Mouse (Mus musculus): ENCODE data around the gene Ubac2. TPM values are rescaled to one million over a fixed set of nuclear protein-coding genes. Genes with fewer than 3 reads are reported as not detected.

Ubac2 gene
- polyA plus RNA-seq, 1 experiment from 2014 or later = 53.8 TPM

DNA sequence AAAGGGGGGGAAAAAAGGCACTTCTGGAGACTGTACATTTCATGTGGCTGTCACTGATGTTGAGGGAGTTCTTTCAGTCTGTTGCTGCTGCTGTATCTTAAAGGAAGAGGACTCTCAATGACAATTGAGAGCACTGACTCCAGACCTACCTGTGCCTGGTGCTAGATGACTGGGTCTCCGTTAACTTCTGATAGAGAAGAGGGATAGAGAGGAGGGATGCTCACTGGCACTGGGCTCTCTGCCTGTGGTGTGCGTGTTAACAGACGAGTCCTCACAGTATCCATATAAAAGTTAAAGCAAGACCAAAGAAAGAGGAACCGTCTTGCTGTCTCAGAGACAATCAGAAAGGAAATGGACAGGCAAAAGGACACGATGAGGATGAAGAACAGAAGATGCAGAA lies 77.9 kb downstream of the Ubac2 start:
- 86% methylated on average over 5 of the region's 5 CpGs for WGBS
- Histone ChIP-seq H3K9ac (ENCODE audit: low read length) (no peak overlapping the region), H3K9me3 (replicated peaks; ENCODE audit: control insufficient read depth, low read length) (no peaks in the 10 kb centered on the region; the same call in 1 of the 2 replicates), H3K36me3 (ENCODE audit: control insufficient read depth, insufficient read depth) (no peaks in the 10 kb centered on the region; the same call in 1 of the 2 replicates), H3K27ac (ENCODE audit: low read length) (no peak overlapping the region), H3K4me2 (ENCODE audit: low read depth, low read length) (no peak overlapping the region), H3K27me3 (ENCODE audit: control insufficient read depth, insufficient read depth, low read length) (no peaks in the 10 kb centered on the region), H3K4me3 (ENCODE audit: low read length) (no peak overlapping the region), H3K4me1 (ENCODE audit: control insufficient read depth, insufficient read depth, low read length) (peaks cover 13% of the 10 kb centered on the region)
- ATAC-seq (replicated peaks; ENCODE audit: extremely low read depth, insufficient read depth, low FRiP score) = no peak

DNA sequence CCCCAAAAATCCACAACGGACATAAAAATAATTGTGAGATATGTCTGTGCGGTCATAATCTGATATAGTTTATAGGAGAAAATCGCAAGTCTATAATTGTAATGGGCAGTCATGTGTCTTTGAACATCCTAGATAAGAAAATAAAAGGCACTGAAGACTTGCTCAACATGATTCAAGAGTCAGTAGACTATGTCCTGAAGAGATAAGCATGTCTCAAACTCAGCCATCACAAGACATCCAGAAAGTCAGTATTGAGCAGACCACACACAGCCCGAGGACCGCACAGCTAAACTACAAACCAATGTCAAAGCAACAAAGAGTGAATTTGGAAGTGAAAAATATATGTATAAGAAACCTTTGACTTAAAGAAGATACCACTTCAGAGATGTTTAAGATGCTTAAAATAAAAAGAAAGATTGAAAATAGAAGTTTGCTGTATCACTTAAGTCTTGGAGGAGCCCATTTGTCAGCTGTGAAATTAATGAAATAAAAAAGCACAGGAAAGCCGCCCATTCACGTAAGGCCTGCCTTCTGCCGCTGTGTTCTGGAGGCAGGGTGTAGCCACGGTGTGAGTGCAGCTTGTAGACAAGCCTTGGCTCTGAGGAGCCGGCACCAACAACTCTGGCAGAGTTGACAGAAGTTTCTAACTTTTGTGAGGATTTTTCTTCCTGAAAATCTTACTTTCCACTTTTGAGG lies 78.9 kb downstream of the Ubac2 start:
- ATAC-seq (replicated peaks; ENCODE audit: extremely low read depth, insufficient read depth, low FRiP score) = no peak
- Histone ChIP-seq H3K9ac (ENCODE audit: low read length) (no peak overlapping the region), H3K4me3 (ENCODE audit: low read length) (no peak overlapping the region), H3K9me3 (replicated peaks; ENCODE audit: control insufficient read depth, low read length) (no peaks in the 10 kb centered on the region; the same call in 1 of the 2 replicates), H3K4me2 (ENCODE audit: low read depth, low read length) (no peak overlapping the region), H3K27ac (ENCODE audit: low read length) (no peak overlapping the region), H3K27me3 (ENCODE audit: control insufficient read depth, insufficient read depth, low read length) (no peaks in the 10 kb centered on the region), H3K4me1 (ENCODE audit: control insufficient read depth, insufficient read depth, low read length) (peaks cover 21% of the 10 kb centered on the region), H3K36me3 (ENCODE audit: control insufficient read depth, insufficient read depth) (no peaks in the 10 kb centered on the region; the same call in 1 of the 2 replicates)
- 90% methylated on average over 10 of the region's 10 CpGs for WGBS

DNA sequence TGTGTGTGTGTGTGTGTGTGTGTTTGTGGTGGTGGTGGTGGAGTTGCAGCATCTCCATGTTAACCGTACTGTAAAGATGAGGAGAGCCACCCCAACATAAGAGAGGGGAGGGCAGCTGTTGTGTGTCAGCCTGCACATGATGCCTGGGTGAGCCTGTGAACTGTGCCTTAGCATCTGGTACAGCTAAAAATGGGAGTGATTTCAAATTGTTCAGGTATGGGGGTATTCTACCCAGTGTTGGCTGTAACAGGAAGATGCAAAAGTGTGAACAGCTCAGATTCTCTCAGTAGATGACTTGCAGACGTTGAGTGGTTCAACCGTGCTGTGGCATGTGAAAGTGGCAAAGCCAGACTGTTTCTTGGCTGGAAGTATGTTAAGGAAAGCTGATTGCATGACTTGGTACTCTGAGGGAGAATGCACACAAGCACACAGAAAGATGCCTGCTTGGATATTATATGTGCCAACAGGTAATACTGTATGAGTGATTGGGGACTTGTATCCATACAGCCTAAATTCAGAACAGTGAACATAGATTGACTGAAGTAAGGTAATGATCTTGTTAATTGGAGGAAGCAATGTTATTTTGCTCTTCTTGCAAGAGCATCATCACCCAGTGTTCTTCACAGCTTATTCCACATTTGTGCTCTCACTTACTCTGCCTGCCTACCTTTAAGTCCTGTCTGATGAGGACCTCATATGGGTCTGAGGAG lies 79.8 kb downstream of the Ubac2 start:
- peaks cover 26% of the 10 kb centered on the region for H3K4me1 ChIP-seq (ENCODE audit: control insufficient read depth, insufficient read depth, low read length)
- H3K27me3 ChIP-seq (ENCODE audit: control insufficient read depth, insufficient read depth, low read length) = no peaks in the 10 kb centered on the region
- H3K4me3 ChIP-seq (ENCODE audit: low read length) = no peak overlapping the region
- no peak overlapping the region for H3K27ac ChIP-seq (ENCODE audit: low read length)
- ATAC-seq (replicated peaks; ENCODE audit: extremely low read depth, insufficient read depth, low FRiP score) = no peak
- H3K36me3 ChIP-seq (ENCODE audit: control insufficient read depth, insufficient read depth) = no peaks in the 10 kb centered on the region; the same call in 1 of the 2 replicates
- H3K9me3 ChIP-seq (replicated peaks; ENCODE audit: control insufficient read depth, low read length) = no peaks in the 10 kb centered on the region; the same call in 1 of the 2 replicates
- no peak overlapping the region for H3K9ac ChIP-seq (ENCODE audit: low read length)
- WGBS = 65% methylated on average over 3 of the region's 3 CpGs
- H3K4me2 ChIP-seq (ENCODE audit: low read depth, low read length) = no peak overlapping the region

GRCm38 (mm10) chr14:121958751-121959537 lies 80.5 kb downstream of the Ubac2 start:
- WGBS = 75% methylated on average over 10 of the region's 10 CpGs
- Histone ChIP-seq H3K4me1 (ENCODE audit: control insufficient read depth, insufficient read depth, low read length) (peaks cover 32% of the 10 kb centered on the region), H3K36me3 (ENCODE audit: control insufficient read depth, insufficient read depth) (no peaks in the 10 kb centered on the region; the same call in 1 of the 2 replicates), H3K27me3 (ENCODE audit: control insufficient read depth, insufficient read depth, low read length) (no peaks in the 10 kb centered on the region), H3K9ac (ENCODE audit: low read length) (no peak overlapping the region), H3K4me2 (ENCODE audit: low read depth, low read length) (no peak overlapping the region), H3K4me3 (ENCODE audit: low read length) (no peak overlapping the region), H3K9me3 (replicated peaks; ENCODE audit: control insufficient read depth, low read length) (no peaks in the 10 kb centered on the region; the same call in 1 of the 2 replicates), H3K27ac (ENCODE audit: low read length) (no peak overlapping the region)
- no peak for ATAC-seq (replicated peaks; ENCODE audit: extremely low read depth, insufficient read depth, low FRiP score)

DNA sequence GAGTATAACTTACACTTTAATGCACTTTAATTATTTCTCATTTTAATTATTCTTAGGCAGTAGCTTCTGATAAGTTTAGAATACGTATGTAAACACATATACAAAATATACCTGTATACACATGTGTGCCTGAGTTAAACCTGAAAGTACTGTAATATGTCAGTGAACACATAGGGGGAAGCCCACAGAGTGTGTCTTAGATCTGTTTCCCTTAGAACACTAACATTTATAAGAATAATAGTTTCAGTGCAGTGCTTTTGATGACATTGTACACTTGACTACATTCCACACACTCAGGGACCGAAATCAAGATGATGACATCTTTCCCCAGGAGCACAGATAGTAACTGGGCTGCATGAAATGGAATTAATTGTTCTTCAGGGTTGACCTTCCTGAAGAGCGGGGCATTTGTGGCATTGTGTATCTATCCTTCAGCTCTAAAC lies 81.1 kb downstream of the Ubac2 start:
- no peak for ATAC-seq (replicated peaks; ENCODE audit: extremely low read depth, insufficient read depth, low FRiP score)

DNA sequence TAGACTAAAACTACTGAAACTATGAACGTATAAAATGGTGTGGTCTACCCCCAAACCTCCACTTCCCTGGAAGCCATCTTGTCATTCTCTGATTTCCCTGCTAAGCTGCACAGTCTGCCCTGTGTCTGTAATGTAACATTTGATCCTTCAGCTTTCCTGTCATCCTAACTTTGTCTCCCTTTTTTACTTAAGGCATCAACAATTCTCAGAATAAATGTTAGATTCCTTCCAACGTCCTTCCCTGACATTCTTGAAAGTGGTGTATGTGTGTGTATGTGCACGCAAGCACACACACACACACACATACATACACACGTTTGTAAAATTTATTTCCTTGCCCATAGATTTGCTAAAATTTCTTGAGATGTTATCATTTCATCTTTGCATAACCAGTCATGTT lies 81.6 kb downstream of the Ubac2 start:
- H3K9ac ChIP-seq (ENCODE audit: low read length) = no peak overlapping the region
- H3K4me1 ChIP-seq (ENCODE audit: control insufficient read depth, insufficient read depth, low read length) = peaks cover 34% of the 10 kb centered on the region
- no peak overlapping the region for H3K27ac ChIP-seq (ENCODE audit: low read length)
- no peak overlapping the region for H3K4me3 ChIP-seq (ENCODE audit: low read length)
- H3K4me2 ChIP-seq (ENCODE audit: low read depth, low read length) = no peak overlapping the region
- no peaks in the 10 kb centered on the region for H3K27me3 ChIP-seq (ENCODE audit: control insufficient read depth, insufficient read depth, low read length)
- H3K36me3 ChIP-seq (ENCODE audit: control insufficient read depth, insufficient read depth) = no peaks in the 10 kb centered on the region; the same call in 1 of the 2 replicates
- WGBS = 82% methylated on average over 4 of the region's 4 CpGs
- no peak for ATAC-seq (replicated peaks; ENCODE audit: extremely low read depth, insufficient read depth, low FRiP score)
- H3K9me3 ChIP-seq (replicated peaks; ENCODE audit: control insufficient read depth, low read length) = no peaks in the 10 kb centered on the region; the same call in 1 of the 2 replicates

More for the DNA sequence above, 81.1 kb downstream of the Ubac2 start:
- Histone ChIP-seq H3K27ac (ENCODE audit: low read length) (no peak overlapping the region), H3K4me1 (ENCODE audit: control insufficient read depth, insufficient read depth, low read length) (peaks cover 34% of the 10 kb centered on the region), H3K9me3 (replicated peaks; ENCODE audit: control insufficient read depth, low read length) (no peaks in the 10 kb centered on the region; the same call in 1 of the 2 replicates), H3K4me3 (ENCODE audit: low read length) (no peak overlapping the region), H3K4me2 (ENCODE audit: low read depth, low read length) (no peak overlapping the region), H3K36me3 (ENCODE audit: control insufficient read depth, insufficient read depth) (no peaks in the 10 kb centered on the region; the same call in 1 of the 2 replicates), H3K9ac (ENCODE audit: low read length) (no peak overlapping the region), H3K27me3 (ENCODE audit: control insufficient read depth, insufficient read depth, low read length) (no peaks in the 10 kb centered on the region)
- 85% methylated on average over 3 of the region's 3 CpGs for WGBS

DNA sequence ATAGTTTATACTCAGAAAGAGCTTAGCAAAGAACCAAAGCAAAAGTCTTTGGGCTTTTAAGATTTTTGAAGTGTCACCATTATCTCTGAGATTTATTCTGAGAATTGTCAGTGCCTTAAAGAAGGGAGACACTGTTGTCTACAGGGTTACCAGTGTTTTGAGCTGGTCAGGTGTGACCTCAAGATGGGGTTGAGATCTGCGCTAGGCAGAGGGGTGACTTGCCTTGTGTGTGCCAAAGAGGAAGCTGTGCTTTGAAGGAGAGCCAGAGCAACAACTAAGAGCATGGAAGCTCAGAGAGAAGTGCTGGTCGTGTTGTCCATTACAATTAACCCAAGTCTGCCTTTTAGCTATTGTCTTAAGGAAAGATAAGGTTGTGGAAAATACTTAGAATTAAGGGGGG lies 82.1 kb downstream of the Ubac2 start:
- 66% methylated on average over 2 of the region's 2 CpGs for WGBS

GRCm38 (mm10) chr14:121960997-121961396 lies 82.6 kb downstream of the Ubac2 start:
- peak overlapping the region; percentile 44 for H3K27ac ChIP-seq (ENCODE audit: low read length)
- no peaks in the 10 kb centered on the region; the same call in 1 of the 2 replicates for H3K36me3 ChIP-seq (ENCODE audit: control insufficient read depth, insufficient read depth)
- no peak overlapping the region for H3K4me3 ChIP-seq (ENCODE audit: low read length)
- no peak for ATAC-seq (replicated peaks; ENCODE audit: extremely low read depth, insufficient read depth, low FRiP score)
- H3K4me2 ChIP-seq (ENCODE audit: low read depth, low read length) = peak overlapping the region; percentile 45
- no peaks in the 10 kb centered on the region for H3K27me3 ChIP-seq (ENCODE audit: control insufficient read depth, insufficient read depth, low read length)
- 29% methylated on average over 6 of the region's 6 CpGs for WGBS
- H3K9me3 ChIP-seq (replicated peaks; ENCODE audit: control insufficient read depth, low read length) = no peaks in the 10 kb centered on the region; the same call in 1 of the 2 replicates
- H3K9ac ChIP-seq (ENCODE audit: low read length) = no peak overlapping the region
- peaks cover 38% of the 10 kb centered on the region for H3K4me1 ChIP-seq (ENCODE audit: control insufficient read depth, insufficient read depth, low read length)

More for the DNA sequence above, 82.1 kb downstream of the Ubac2 start:
- Histone ChIP-seq H3K4me2 (ENCODE audit: low read depth, low read length) (no peak overlapping the region), H3K9me3 (replicated peaks; ENCODE audit: control insufficient read depth, low read length) (no peaks in the 10 kb centered on the region; the same call in 1 of the 2 replicates), H3K36me3 (ENCODE audit: control insufficient read depth, insufficient read depth) (no peaks in the 10 kb centered on the region; the same call in 1 of the 2 replicates), H3K27ac (ENCODE audit: low read length) (no peak overlapping the region), H3K4me1 (ENCODE audit: control insufficient read depth, insufficient read depth, low read length) (peaks cover 37% of the 10 kb centered on the region), H3K27me3 (ENCODE audit: control insufficient read depth, insufficient read depth, low read length) (no peaks in the 10 kb centered on the region), H3K9ac (ENCODE audit: low read length) (no peak overlapping the region), H3K4me3 (ENCODE audit: low read length) (no peak overlapping the region)
- ATAC-seq (replicated peaks; ENCODE audit: extremely low read depth, insufficient read depth, low FRiP score) = no peak
